Mouse (Mus musculus): Measurements from ENCODE around the gene Vps53.

Vps53 gene

DNA sequence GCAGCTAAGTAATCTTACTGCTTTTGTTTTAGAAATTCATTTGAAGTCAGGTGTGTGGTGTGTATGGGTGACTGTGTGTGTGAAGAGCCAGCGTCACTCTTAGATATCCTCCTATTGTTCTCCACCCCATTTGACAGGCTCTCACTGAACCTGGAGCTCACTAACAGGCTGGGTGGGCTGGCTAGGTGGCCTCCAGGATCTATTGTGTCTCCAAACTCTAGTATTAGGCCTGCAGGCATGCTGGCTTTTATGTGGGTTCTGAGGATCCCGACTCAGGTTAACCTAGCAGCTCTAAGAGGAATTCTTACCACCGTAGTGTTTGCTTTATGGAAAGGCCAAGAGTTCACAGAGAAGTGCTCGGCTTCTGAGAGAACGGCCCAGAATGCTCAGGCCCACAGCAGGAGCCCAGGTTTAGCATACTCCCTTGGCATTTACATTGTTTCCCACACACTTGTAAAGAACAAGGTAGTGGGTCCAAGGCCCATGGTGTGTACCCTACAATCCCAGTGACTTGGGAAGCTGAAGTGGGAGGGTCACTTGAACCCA, 128.4 kb downstream of the Vps53 start:
- peak; percentile 9 for DNase-seq

DNA sequence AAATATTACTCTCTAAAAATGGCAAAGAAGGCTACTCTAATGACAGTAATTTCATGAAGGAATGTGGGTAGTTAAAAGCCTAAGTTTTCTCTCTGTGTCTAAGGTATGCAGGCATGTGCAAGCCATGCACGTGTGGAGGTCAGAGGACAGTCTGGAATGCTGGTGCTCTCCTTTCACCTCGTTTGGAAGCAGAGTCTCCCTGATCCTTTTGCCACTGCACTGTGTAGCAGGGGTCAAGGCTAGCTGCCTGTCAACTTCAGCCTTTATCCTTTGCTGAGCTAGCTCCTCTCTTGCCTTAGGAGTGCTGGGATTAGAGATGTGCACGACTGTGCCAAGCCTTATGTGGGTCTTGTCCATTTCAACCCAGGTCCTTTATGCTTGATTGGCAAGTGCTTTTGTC, 128.9 kb downstream of the Vps53 start:
- DNase-seq: no peak

DNA sequence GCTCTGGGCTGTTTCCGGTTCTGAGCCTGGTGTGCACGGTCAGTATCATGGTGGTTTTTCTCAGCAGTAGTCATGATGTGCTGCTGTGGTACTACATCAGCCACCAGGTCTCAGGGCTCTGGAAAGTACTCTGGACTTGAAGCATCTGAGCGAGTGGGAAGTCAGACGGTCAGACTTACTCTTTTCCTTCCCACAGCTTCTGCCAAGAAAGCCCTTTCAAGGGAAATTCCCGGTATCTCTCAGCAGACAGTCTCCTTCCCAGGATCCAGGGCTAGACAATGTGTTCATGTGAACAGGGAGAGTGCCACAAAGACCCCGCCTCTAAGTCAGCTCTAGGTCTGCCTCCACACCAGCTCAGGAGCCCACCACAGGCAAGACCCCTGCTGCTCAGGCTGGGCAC, 134.1 kb downstream of the Vps53 start:
- peak; percentile 12 for DNase-seq

DNA sequence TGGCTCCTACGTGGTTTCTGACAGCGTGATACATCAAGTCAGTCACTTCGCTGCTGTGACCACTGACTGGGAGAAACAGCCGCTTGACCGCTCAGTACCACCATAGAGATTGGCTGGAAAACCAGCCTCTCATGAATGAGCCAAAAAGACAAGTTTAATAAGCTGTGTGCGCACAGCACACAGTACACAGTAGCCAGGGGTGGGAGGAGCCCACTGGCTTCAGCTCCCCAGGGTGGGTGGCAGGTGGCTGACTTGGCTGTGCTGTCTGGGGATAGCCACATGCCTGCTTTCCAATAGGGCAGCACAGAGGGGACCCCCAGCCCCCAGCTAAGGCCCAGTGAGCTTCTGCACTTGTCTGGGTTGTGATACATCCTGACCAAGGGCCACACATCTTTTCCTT, 135.0 kb downstream of the Vps53 start:
- no peak for DNase-seq

DNA sequence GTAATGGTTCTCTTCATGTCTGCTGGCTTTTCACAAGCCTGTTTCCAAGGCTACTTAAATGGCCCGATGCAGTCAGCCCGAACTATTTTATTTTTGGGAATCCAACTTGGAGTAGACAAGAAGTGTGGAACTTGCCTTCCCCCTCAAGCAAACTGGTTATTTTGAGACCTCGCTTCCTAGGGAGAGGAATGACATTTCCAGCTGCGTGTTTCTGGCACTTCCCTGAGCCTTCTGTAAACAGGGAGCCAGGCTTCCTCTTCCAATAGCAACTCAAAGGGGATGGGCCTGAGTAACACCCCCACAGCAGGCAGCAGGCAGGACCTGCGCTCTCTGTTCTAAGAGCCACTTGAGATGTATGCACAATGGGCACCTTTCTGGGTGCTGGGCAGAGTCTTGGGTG, 136.6 kb downstream of the Vps53 start:
- DNase-seq: peak; percentile 83

DNA sequence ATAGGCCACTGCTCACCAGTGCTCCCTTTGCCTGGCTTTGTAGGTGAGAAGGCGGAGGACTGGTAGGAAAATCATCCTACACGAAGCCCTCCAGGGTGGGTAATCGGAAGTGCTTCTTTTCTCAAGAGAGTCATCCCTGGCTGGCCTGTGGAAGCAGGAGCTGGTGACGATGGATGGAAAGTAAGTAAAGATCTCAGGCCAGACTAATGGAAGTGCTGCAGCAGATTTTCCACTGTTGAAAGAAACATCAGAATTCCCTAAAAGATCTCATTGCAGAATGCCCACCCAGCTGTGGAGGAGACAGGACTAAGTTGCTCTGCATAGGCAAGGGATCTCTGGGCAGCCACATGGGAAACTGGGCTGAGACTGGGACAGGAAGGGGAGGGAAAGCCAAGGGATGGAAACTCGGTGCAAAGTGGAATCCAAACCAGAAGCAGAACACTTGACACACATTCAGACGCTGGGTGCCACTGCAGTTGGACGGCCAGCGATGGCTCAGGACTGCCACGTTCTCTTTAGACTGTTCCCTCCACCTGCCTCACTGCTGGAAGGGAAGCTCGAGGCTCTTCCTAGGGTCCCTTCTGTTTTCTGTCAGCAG, 137.3 kb downstream of the Vps53 start:
- DNase-seq: no peak

DNA sequence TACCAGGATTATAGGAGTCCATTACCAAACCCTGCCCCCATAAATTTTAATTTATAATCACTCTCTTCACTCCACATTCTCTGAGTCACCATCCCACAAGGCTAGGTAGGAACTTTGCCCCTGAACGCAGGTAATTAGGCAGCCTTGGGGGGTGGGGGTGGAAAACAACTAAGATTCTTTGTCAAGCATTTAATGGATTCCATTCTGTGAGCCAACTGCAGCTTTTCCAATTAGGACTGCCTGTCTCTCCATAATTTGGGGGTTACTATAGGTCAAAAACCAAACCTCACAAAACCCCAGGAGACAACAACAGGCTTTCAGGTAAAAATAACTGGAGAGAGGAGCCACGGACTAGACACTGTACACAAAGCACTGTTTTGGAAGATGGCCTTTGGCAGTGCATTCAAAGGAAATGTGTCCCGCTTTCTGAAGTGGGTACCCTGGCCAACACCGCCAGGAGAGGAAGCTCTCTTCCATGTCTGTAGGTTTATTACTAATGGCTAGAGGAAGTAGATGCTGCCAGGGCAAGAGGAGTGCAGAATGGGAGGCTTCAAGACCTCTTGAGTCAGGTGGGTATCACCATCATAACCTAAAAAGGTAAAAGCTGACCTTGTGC, 138.6 kb downstream of the Vps53 start:
- peak; percentile 8 for DNase-seq

DNA sequence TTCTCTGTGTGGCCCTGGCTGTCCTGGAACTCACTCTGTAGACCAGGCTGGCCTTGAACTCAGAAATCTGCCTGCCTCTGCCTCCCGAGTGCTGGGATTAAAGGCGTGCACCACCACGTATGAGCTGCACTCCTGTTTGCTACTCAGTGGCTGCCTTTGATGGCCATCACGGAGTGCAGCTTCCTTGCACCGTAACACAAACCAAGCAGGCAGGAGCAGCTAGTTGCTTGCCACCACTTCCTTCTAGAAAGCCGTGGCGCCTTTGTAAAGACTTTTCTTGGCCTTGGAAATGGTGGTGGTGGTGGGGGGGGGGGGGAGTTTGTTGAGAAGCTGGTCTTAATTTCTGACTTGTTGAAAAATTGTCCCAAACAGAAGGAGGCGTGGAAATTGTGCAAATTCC, 139.3 kb downstream of the Vps53 start:
- DNase-seq: no peak

DNA sequence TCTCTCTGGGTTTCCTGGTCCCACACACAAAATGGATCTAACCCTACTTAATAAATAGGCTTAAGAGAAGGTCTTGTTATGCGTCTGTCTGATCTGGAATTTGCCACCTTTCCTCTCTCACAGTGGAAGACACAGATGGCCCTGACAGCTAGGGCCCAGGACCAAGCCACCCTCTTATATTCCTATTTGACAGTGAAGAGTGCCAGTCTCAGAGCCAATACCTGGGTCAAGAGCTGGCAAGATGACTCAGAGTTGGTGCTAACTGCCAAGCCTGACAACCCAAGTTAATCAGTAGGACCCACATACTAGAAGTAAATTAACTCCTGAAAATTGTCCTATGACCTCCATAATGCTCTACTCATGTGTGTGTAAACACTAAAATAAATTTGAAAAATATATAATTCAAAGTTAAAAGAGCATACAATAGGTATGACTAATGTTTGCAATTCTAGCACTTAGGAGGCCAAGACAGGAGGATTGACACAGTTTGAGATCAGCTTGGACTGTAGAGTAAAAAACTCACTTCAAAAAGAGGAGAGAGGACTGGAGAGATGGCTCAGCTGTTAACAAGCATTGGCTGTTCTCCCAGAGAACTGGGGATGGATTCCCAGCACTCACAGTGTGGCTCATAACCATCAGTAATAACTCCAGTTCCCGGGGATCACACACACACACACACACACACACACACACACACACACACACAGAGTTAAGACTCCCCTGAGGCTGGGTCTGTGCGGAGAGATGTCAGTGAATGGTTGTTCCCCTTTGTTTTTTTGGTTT, 140.0 kb downstream of the Vps53 start:
- no peak for DNase-seq

DNA sequence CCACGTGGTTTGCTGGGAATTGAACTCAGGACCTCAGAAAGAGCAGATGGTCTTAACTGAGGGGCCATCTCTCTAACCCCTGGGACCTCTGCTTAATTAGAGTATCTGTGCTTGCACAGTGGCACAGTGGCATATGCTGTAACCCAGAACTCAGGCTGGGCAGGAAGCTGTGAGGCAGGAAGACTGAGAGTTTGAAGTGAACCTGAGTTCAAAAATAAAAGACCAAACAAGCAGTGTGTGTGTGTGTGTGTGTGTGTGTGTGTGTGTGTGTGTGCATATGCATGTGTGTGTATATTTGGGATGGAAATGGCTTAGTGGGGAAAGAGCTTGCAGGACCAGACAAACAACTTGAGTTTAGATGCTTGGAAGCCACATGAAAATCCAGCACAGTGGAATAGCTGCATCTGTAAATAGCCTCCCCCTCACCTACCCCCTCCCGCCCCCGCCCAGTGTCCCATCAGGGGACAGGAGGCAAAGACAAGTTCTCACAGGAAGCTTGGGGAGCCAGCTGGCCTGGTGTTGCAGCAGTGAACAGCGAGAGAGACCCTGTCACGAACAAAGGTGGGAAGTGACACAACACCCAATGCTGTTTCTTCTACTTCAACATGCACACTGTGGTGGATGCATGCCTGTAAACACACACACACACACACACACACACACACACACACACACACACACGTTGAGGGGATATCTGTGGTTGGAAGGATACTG, 141.7 kb downstream of the Vps53 start:
- DNase-seq: no peak

DNA sequence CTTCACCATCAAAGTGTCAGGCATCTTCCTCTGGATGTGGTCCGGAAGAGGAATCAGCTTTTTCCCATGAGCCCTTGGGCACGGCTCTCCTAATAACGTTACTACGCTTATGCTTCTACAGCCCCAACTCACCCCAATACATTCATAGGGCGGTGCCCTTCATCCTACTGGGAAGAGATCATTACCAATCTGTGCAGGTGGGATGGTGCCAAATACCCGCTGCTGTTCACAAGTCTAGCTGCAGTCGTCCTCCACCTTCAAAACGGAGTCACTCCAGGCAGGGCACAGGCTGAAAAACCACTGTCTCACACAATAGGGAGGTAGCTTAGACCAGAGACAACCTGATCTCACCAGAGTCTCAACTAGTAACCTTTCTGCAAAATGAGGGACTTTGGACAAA, 144.3 kb downstream of the Vps53 start:
- DNase-seq: no peak

DNA sequence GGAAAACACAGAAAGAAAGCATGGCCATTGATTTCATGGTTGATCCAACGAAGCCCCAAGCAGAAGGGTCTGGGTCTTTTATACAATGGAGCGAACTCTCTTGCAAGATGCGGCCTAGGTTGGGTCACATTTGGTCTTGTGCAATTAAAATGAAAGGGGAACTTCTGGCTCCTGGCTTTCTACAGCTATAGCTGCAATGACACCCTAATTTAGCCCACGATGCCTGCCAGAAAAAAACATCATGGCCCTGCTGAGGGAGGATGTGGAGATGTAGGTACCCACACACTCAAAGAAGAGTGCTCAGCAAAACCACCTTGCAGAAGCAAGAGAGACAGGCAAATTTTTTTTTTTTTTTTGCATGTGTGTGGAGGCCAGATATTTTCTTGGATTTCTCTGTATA, 145.6 kb downstream of the Vps53 start:
- no peak for DNase-seq

DNA sequence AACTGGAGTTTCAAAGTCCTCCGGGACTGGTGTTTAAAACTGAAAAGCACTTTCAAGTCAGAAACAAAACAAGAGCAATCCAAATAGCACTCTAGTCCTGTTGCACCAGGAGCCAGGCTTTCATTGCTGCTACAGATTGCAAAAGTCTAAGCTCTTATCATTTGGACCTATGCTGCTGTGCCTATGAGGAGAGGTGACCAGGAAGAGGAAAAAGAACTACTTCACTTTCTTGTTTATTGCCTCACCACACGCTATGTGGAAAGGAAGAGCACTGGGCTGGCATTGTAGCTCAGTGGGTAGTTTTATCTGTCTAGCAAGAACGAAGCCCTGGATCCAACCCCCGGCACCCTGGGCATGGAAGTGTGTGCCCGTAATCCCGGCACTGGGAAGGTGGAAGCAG, 146.1 kb downstream of the Vps53 start:
- DNase-seq: peak; percentile 30

DNA sequence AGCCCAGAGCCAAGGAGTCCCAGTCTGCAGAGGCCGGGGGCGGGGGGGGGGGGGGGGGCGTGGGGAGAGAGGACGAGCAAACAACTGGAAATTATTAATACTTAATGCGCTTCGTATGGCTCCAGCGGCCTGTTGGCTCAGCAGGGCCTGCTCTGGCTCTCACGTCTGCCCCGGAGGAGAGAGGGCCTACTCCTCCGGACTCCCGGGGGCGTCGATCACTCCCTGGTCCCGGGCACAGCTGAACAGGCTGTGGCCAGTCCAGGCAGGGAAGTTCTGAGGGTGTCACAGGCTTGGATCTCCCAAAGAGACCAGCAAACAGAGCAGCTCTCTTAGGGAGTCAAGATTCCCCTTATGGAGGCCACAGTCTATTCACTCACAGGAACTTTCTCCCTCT, 151.4 kb downstream of the Vps53 start:
- peak; percentile 50 for DNase-seq

DNA sequence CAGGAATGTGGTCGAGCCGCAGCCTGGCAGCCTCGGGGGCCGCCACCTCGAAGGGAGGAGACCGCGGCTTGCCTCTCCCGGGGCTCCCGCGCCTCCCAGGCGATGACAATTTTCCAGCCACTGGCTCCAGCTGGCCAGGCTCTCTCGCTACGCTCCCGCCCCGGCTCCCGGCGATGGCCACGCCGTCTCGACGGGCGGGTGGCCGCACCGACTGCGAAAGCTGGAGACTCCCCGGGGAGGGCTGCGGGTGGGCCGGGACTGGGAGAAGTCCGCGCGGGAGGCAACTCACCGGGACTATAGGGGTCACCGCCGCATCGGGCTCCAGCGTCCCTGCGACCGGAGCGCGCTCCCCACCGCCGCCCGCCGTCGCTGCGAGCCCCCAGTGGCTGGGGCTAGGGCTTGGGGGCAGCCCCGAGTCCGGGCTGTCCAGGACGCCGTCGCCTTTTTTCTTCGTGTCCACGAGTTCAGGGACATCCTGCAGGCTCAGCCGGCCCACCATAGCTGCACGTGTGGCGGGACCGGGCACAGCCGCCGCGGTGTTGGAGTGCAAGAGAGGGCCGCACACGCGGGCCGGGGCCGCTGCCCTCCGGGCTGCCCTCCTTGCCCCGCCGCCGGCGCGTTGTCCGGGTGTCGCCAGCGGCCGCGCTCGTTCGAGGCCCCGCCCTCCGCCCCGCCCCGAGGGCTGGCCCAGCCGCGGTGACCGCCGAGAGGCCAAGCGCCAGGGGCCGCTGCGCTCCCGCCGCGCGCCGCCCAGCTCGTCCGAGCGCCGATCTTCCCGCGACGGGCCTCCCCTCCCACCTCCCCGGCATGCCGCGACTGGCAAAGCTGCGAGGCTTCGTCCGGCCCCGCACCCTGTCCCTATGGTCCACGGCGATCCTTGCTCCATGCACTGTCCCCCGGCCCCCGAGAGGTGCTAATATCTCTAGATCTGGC, 152.0 kb downstream of the Vps53 start, which contains the start of gene Rflnb:
Gene Rflnb, minus strand, starts transcription at position 644 of the 933 bp plus-strand sequence.
- peak; percentile 95 for DNase-seq

DNA sequence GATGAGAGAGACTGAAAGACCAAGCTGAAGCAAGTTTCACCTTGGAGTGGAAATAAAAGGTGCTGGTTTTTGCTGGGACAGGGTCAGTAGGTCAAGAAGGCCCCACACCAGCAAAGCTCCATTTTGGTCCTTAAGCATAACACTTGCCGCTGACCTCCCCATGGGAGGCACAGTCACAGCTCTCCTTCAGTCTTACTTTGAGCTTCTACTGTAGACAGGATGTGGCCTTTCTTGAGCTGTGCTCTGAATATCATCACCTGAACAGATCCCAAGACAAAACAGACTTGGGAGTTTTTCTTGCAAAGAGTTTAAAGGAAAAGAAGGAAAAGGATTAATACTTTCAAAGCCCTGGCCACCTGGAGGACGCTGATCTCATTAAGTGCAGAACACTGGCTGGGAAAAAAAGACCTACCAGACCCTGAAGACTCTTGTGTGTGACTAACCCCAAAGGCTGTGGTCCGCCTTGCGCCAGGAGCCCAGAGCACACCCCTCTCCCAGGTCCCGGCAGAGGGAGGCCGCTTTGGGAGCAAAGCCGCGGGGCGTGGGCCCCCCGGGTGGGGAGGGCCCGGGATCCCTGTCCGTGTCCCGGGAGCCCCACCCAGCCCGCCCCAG, 152.8 kb downstream of the Vps53 start:
- DNase-seq: no peak

DNA sequence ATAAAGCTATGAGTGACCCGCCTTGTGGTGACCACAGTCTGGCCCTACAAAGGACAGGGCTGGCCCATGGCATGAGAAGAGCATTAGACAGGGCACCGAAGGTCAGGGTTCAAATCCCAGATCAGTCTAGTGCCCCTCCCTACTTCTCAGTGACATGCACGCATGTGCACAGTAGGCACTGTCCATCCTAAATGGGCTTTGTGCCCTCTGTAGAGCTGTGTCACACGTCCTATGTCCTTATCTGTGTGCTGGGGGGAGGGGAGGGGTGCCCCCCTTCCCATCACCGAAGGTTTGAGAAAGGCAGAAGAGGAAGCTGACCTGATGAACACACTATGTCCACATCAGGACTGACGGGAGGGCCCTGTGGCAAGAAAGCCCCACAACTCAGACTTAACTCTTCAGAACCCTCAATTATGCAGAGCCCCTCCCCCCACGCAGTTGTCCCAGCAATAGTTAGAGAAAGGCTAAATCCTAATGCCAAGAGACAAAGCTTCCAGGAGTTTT, 154.3 kb downstream of the Vps53 start:
- DNase-seq: no peak

DNA sequence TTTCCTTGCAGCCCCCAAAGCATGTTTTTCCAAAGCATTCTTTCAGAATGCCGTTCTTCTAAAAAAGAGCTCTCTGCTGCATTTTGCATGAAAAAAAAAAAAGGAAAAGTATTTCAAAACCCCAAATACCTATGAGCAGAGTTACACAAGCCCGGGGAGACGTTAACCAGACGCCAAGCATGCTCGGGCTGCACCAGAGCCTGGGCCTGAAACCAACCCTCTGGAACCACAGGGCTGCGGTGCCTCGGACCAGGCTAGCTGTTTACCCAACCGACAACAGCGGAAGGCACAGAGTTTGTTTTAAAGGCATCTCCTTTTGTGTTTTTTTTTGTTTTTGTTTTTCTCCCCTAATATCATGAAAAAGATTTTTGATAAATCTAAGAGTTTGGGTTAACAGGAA, 158.5 kb downstream of the Vps53 start:
- DNase-seq: no peak

DNA sequence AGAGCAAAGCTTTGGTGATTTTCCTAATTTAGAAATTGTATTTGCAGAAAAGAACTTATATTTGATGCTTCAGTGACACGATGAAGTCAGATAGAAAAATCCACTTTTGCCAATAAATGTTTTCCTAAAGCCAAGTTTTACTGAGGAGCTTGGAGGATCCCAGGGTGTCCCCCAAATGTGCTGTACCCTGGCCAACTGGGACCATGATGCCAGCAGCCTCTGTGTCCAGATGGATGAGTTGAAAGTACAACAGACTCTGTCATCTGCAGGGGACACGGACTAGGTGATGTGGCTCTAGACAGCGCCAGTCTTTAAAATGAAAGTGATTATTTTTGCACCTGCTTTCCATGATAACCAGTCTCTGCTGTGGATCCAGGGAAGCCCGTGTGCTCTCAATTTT, 159.6 kb downstream of the Vps53 start:
- DNase-seq: no peak

DNA sequence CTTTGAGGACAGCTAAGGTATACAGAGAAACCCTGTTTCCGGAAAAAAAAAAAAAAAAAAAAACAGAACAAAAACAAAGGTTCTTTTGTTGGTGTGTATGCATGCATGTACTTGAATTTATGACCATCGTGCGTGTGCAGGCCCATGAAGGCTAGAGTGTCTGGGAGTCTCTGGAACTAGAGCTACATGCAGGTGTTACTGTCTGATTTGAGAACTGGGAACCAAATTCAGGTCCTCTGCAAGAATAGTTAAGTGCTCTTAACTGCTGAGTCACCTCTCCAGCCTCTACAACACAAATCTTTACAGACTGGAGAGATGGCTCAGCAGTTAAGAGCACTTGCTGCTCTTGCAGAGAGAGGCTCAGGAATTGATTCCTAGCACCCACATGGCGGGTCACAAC, 163.6 kb downstream of the Vps53 start:
- no peak for DNase-seq

DNA sequence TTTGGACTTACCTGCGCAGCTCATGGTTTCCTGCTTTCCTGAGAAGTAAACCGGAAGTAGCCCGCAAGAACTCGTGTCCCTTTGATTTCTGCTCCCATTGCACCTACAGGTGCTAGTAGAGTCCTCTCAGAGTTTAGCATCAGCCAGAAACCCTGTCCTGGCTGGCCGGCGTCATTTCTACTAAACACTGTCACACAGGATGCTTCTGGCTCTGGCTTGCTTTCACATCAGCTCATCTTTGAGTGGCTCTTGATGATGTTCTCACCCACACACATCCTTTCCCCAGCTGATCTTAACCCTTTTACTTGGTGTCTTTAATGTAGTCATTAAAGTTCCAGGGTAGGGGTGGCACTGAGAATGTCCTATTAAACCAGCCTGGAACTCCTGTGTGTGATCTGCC, 164.2 kb downstream of the Vps53 start:
- DNase-seq: no peak
